Mouse (Mus musculus) hindbrain, embryonic 16.5 days (tissue): ENCODE data around the gene Kcnd2. TPM values are rescaled to one million over a fixed set of nuclear protein-coding genes. Genes with fewer than 3 reads are reported as not detected.

Experiments used
- ATAC-seq: fragments of 200-750 bp; cut with Nextera tagmentation; 2 replicates; pipeline ENCODE4 v1.8.0; 2017; ENCODE audit warnings: moderate TSS enrichment, moderate library complexity
- H3K27ac ChIP-seq: fragments of 300-500 bp; sonication (generic); 2 replicates; pipeline ENCODE4 v1.5.1; 2014; ENCODE audit warnings: low read depth, mild to moderate bottlenecking, control low read depth, low read length, moderate library complexity
- H3K27me3 ChIP-seq: fragments of 300-500 bp; sonication (generic); replicated peaks from 2 replicates; pipeline ENCODE4 v1.6.1; 2014; ENCODE audit warnings: low read length; ENCODE audit not compliant: control insufficient read depth, insufficient read depth
- H3K36me3 ChIP-seq: fragments of 300-500 bp; sonication (generic); 2 replicates; pipeline ENCODE4 v1.6.1; 2014; ENCODE audit warnings: mild to moderate bottlenecking, low read length, moderate library complexity, mixed read lengths; ENCODE audit not compliant: control insufficient read depth, insufficient read depth
- H3K4me1 ChIP-seq: fragments of 300-500 bp; sonication (generic); 2 replicates; pipeline ENCODE4 v1.6.1; 2014; ENCODE audit warnings: low read depth, low read length; ENCODE audit not compliant: control insufficient read depth, insufficient read depth
- H3K4me2 ChIP-seq: fragments of 300-500 bp; sonication (generic); 2 replicates; pipeline ENCODE4 v1.6.1; 2014; ENCODE audit warnings: mild to moderate bottlenecking, low read length, control low read depth, moderate library complexity
- H3K4me3 ChIP-seq: fragments of 300-500 bp; sonication (generic); 2 replicates; pipeline ENCODE4 v1.5.1; 2014; ENCODE audit warnings: mild to moderate bottlenecking, low read length, control low read depth, moderate library complexity
- H3K9ac ChIP-seq: fragments of 300-500 bp; sonication (generic); 2 replicates; pipeline ENCODE4 v1.6.1; 2014; ENCODE audit warnings: low read depth, mild to moderate bottlenecking, control low read depth, low read length, moderate library complexity
- H3K9me3 ChIP-seq: fragments of 300-500 bp; sonication (generic); 2 replicates; pipeline ENCODE4 v1.6.1; 2014; ENCODE audit warnings: mild to moderate bottlenecking, low read length, moderate library complexity; ENCODE audit not compliant: control insufficient read depth
- WGBS: fragments of 180-500 bp; shearing (Covaris S2); extraction: QIAGEN DNeasy Blood & Tissue Kit; methylation state at CpG from one replicate; pipeline ENCODE4 v1.1.7; 2014; 5-methylcytosine and 5-hydroxymethylcytosine counted together
- polyA plus RNA-seq: library from polyadenylated mRNA; unstranded; fragments of >200 nt; fragmentation: Nextera tagmentation; extraction: Ambion mirVana; gene quantifications from 2 replicates; pipeline ENCODE4 v1.2.1, GENCODE M21; 2015

Gene Kcnd2
- 26.5 and 30.3 TPM in 2 replicates for polyA plus RNA-seq

DNA sequence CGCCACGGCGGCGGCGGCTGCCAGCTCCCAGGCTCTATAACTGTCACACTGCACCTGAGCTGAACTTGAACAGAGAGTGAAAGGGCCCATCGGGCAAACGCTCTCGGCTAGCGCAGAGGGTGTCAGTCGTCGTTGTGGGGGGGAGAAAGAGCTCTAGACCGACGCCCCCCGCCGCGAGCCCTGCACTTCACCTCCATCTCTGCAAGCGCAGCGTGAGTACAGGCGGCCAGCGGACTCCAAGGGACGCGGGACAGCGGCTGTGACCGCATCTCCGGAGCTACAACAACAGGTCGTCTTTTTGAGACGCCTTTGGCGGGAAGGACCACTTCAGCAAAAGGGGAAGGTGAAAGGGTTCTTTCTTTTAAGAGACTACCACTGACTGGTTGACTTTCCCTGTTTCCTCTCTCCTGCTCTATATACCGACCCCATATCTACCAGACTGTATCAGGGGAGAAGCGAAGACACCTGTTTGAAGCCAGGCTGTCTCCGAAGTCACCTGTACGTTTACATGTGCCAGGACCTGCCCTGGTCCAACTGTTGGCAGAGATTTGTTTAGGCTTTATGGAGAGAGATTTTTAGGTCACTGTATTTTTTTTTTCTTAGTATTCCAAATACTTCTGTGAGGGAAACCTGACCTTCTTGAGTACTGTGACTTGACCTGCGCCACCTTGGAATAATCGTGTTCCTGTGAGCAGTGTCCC lies at the start of gene Kcnd2:
Gene Kcnd2 (plus strand): TSS at position 13 of the 701 bp plus-strand sequence.
- Histone ChIP-seq H3K27ac (peak within 1 kb of the TSS; percentile 80), H3K4me3 (peak within 1 kb of the TSS; percentile 90), H3K27me3 (no peaks in the 10 kb centered on the region), H3K36me3 (no peaks in the 10 kb centered on the region; the same call in 1 of the 2 replicates), H3K9me3 (0 out of 2 replicates have a peak, but pooled peaks cover 2% of the 10 kb centered on the region), H3K4me1 (peaks cover 3% of the 10 kb centered on the region; the same call in 1 of the 2 replicates), H3K9ac (peak within 1 kb of the TSS; percentile 95), H3K4me2 (peak within 1 kb of the TSS; percentile 89)
- ATAC-seq: peak; percentile 35; the same call in 1 of the 2 replicates
- 10% methylated on average over 34 of the region's 34 CpGs for WGBS

DNA sequence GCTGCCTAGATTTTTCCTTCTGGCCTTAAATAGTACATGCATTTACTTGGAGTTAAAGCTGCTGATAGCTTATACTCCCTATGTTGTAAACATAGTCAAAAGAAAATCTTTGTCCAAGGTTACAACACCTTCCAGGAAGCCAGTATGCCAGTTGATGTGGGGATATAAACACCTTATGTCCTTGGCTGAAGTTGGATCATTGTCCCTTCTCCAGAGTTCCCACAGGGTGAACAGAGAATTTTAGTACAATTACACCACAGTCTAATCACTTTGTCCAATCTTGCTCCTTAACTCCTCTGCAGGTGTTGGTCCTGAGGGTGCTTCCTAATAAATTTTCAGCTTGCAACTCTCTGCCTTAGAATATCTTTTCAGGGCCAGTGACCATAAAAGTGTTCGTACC lies 48.7 kb upstream of the Kcnd2 start:
- no peak for ATAC-seq
- no peaks in the 10 kb centered on the region for H3K36me3 ChIP-seq
- no peaks in the 10 kb centered on the region for H3K27me3 ChIP-seq
- H3K4me2 ChIP-seq: no peak overlapping the region
- 77% methylated on average over 1 of the region's 1 CpGs for WGBS
- no peaks in the 10 kb centered on the region for H3K4me1 ChIP-seq
- no peak overlapping the region for H3K27ac ChIP-seq
- no peak overlapping the region for H3K9ac ChIP-seq
- no peak overlapping the region for H3K4me3 ChIP-seq
- H3K9me3 ChIP-seq: no peaks in the 10 kb centered on the region

DNA sequence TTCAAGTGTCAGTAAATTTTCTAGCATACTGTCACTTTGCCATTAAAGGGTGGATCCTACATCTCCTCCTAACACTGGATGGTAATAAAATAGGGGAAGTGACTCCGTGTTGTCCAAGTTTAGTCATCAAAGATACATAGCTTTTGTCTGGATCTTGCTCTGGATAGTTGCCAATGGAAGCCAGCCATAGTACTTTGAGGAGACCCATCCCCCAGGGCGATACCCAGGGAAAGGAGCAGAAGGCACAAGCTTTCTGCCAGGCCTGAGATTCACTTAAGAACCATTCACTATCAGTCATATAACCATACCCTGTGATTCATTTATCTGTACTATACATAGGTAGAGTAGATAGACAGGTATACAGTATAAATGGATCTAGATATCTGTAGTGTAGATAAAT lies 20.0 kb upstream of the Kcnd2 start:
- no peak overlapping the region for H3K9ac ChIP-seq
- no peaks in the 10 kb centered on the region for H3K27me3 ChIP-seq
- no peak overlapping the region for H3K4me2 ChIP-seq
- ATAC-seq: no peak
- WGBS: 58% methylated on average over 2 of the region's 2 CpGs
- H3K27ac ChIP-seq: no peak overlapping the region
- no peaks in the 10 kb centered on the region for H3K4me1 ChIP-seq
- H3K4me3 ChIP-seq: no peak overlapping the region
- no peaks in the 10 kb centered on the region for H3K9me3 ChIP-seq
- no peaks in the 10 kb centered on the region for H3K36me3 ChIP-seq

- peak overlapping the region; percentile 90 for H3K4me3 ChIP-seq
- H3K36me3 ChIP-seq: no peaks in the 10 kb centered on the region; the same call in 1 of the 2 replicates
- WGBS: under 1% methylated on average over 29 of the region's 29 CpGs
- H3K9me3 ChIP-seq: 0 out of 2 replicates have a peak, but pooled peaks cover 2% of the 10 kb centered on the region
- H3K4me2 ChIP-seq: peak overlapping the region; percentile 89
- peak overlapping the region; percentile 80 for H3K27ac ChIP-seq
- H3K27me3 ChIP-seq: no peaks in the 10 kb centered on the region
- peak; percentile 53 for ATAC-seq
- peak overlapping the region; percentile 95 for H3K9ac ChIP-seq
- H3K4me1 ChIP-seq: peaks cover 3% of the 10 kb centered on the region; the same call in 1 of the 2 replicates
Observed at GRCm38 (mm10) chr6:21213865-21214672, 1.2 kb upstream of the Kcnd2 start.

DNA sequence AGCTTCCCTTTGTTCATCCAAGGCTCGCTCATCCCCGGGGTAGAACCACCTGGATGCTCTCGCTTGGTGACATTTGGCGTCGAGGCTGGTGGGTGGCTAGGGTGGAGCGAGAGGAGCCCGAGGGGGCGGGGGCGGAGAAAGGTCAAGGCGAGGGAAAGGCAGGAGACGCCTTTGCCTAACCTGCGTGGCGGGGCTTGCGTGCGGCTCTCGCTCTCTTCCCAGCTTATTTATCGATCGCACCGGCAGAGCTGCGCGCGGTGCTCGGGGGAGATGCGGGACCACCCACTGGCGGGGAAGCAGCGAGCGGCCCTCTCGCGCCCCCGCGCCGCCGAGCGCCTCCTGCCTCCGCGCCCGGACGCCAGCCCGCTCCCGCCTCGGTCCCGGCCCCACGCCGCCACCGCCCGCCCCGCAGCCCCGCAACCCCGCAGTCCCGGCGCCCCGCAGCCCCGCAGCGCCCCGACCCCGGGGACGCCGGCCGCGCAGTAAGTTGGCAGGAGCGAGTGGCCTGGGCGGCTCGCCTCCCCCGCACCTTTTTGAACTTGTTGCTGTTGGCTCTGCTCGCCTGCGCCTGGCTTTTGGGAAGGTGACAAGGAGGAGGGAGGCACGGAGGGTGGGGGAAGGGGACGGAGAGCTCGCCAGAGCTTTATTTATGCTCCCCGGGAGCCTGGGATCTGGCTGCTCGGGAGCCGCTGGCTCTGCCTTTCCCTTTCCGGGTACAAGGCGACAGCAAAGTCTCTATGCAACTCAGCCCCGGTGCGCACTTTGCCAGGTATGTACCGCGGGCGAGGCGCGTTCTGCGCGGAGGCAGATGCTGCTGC lies 421 bp upstream of the Kcnd2 start:
- peaks cover 3% of the 10 kb centered on the region; the same call in 1 of the 2 replicates for H3K4me1 ChIP-seq
- ATAC-seq: peak; percentile 74
- H3K9me3 ChIP-seq: 0 out of 2 replicates have a peak, but pooled peaks cover 2% of the 10 kb centered on the region
- no peaks in the 10 kb centered on the region; the same call in 1 of the 2 replicates for H3K36me3 ChIP-seq
- H3K27me3 ChIP-seq: no peaks in the 10 kb centered on the region
- peak overlapping the region; percentile 80 for H3K27ac ChIP-seq
- H3K4me2 ChIP-seq: peak overlapping the region; percentile 89
- H3K9ac ChIP-seq: peak overlapping the region; percentile 95
- WGBS: 1% methylated on average over 69 of the region's 83 CpGs
- peak overlapping the region; percentile 90 for H3K4me3 ChIP-seq

DNA sequence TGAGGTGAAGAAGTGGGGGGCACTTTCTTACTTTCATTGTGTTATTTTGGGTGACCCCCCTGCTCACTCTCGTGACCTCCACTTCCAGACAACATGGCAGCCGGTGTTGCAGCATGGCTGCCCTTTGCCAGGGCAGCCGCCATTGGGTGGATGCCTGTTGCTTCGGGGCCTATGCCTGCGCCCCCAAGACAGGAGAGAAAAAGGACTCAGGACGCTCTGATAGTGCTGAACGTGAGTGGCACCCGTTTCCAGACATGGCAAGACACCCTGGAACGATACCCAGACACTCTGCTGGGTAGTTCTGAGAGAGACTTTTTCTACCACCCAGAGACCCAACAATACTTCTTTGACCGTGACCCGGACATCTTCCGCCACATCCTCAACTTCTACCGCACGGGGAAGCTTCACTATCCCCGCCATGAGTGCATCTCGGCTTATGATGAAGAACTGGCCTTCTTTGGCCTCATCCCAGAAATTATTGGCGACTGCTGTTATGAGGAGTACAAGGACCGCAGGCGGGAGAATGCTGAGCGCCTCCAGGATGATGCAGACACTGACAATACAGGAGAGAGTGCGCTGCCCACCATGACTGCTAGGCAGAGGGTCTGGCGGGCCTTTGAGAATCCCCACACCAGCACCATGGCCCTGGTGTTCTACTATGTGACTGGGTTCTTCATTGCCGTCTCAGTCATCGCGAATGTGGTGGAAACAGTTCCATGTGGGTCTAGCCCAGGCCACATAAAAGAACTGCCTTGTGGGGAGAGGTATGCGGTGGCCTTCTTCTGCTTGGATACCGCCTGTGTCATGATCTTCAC lies 1.1 kb downstream of the Kcnd2 start:
- H3K4me3 ChIP-seq: peak overlapping the region; percentile 90
- 0 out of 2 replicates have a peak, but pooled peaks cover 2% of the 10 kb centered on the region for H3K9me3 ChIP-seq
- no peak for ATAC-seq
- H3K27me3 ChIP-seq: no peaks in the 10 kb centered on the region
- H3K4me2 ChIP-seq: peak overlapping the region; percentile 89
- no peak overlapping the region for H3K9ac ChIP-seq
- peaks cover 3% of the 10 kb centered on the region; the same call in 1 of the 2 replicates for H3K4me1 ChIP-seq
- 94% methylated on average over 27 of the region's 27 CpGs for WGBS
- no peaks in the 10 kb centered on the region; the same call in 1 of the 2 replicates for H3K36me3 ChIP-seq
- no peak overlapping the region for H3K27ac ChIP-seq

DNA sequence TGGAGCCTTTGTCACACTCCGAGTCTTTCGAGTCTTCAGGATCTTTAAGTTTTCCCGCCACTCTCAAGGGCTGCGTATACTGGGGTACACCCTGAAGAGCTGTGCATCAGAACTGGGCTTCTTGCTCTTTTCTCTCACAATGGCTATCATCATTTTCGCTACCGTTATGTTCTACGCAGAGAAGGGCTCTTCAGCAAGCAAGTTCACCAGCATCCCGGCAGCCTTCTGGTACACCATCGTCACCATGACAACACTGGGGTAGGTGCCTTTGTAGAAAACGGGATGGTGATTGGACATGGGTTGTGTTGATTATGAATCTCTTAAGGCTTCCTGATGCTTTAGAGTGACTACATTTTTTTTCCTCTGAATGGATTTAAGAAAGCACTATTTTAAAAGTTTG lies 1.9 kb downstream of the Kcnd2 start:
- no peak overlapping the region for H3K27ac ChIP-seq
- no peak overlapping the region for H3K9ac ChIP-seq
- peaks cover 3% of the 10 kb centered on the region; the same call in 1 of the 2 replicates for H3K4me1 ChIP-seq
- 89% methylated on average over 10 of the region's 10 CpGs for WGBS
- H3K27me3 ChIP-seq: no peaks in the 10 kb centered on the region
- ATAC-seq: no peak
- 0 out of 2 replicates have a peak, but pooled peaks cover 2% of the 10 kb centered on the region for H3K9me3 ChIP-seq
- peak overlapping the region; percentile 19 for H3K4me3 ChIP-seq
- H3K4me2 ChIP-seq: peak overlapping the region; percentile 48
- H3K36me3 ChIP-seq: no peaks in the 10 kb centered on the region; the same call in 1 of the 2 replicates

DNA sequence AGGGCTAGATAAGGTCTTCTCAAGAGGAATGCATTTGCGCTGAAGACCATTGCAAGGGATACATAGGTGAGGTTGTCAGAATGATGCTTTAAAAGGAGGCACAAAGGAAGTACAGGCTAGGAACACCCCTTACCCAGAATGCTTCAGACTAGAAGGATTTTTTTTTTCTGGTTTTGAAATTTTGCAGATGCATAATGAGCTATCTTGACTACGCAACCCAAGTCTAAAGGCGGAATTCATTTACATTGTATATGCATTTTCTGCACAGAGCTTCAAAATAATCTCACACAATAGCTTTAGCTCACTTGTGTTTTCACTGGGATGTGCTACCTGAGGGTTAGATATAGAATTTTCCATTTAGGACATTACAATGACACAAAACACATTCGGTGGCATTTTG lies 10.8 kb downstream of the Kcnd2 start:
- H3K36me3 ChIP-seq: no peaks in the 10 kb centered on the region
- ATAC-seq: no peak
- no peaks in the 10 kb centered on the region for H3K27me3 ChIP-seq
- no peaks in the 10 kb centered on the region for H3K9me3 ChIP-seq
- H3K4me2 ChIP-seq: no peak overlapping the region; the same call in 1 of the 2 replicates
- 94% methylated on average over 4 of the region's 4 CpGs for WGBS
- H3K9ac ChIP-seq: no peak overlapping the region
- H3K27ac ChIP-seq: no peak overlapping the region
- no peaks in the 10 kb centered on the region for H3K4me1 ChIP-seq
- H3K4me3 ChIP-seq: no peak overlapping the region
